Mouse (Mus musculus) embryo, embryonic 9.5 days (tissue): ENCODE data around the gene Faf1.

Source experiments
- DNase-seq: peaks from one replicate; pipeline ENCODE4 v3.0.0-alpha.2; 2017; ENCODE audit errors: extremely low spot score

The Faf1 gene

DNA sequence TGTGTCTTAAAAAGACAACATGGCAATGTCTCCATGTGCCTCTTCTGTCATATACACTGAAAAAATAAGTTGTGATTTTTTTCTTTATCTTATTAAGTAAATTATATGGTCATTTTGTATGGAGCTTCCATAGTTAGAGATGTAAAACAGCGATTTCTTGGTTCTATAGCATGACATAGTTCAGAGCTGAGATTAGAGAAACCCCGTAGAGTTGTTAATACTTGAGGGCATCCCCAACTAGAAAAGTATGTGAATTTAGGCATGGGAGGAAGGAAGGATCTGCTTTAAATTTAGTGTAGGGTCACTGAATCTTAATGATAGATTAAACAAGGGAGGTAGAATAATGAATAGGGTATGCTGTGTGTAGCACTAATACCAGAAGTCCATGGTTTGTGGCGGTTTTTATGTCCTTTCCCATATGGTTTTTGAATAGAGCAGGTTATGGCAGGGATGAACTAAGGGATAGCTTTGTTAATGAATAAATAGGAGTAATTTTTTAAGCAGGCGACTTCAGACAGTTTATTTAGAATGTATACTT lies 106.3 kb downstream of the Faf1 start:
- DNase-seq, result no peak

- no peak for DNase-seq
Measured at GRCm38 (mm10) chr4:109789347-109790001, 113.1 kb downstream of the Faf1 start.

DNA sequence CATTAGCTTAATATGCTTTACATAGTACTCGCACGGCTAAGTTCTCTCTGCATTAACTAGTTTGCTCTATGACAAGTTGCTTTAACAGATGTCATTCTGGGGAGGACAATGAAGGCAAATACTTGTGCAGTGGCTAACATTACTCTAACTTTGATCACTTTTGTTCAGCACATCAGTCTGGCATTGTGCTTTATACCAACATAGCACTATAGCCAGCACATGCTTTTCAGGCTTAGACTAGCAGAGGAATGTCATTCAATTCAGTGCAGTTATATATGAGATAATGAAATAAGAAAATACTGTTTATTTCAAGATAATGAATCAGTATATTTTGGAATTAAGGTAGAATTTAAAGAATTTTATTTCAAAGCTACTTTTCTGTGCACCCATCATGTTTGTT lies 115.9 kb downstream of the Faf1 start:
- no peak for DNase-seq

- DNase-seq, result no peak
Measured at GRCm38 (mm10) chr4:109793072-109793471, 116.7 kb downstream of the Faf1 start.

DNA sequence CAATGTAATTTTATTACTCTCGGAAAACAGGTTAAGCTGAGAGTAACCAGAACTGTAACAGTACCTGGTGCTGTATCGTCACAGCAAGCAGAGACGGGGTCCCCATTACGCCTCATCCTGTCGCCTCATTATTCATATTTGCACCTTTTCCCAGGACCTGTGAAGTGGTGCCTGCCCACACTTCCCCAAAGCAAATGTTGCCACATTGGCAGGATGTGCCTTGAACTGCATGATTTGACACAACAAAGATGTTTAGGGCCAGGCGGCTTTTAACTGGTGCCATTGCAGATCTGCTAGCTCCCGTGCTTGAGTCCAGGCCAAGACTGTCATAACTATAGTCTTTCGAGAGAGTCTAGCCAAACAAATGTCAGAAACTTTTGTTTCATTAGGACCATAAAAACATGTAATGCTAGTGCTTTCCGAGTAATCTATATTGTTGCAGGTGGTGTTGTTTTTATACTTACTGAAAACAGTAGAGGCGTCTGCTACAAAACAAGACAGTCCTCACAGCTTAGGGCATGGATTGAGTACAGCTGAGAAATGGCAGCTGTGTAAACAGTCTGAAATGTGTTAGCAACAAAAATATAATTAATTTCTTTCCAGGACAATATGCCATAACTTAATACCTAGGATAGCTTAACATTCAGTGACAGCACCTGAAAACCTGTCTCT lies 121.3 kb downstream of the Faf1 start:
- DNase-seq, result no peak

- DNase-seq, result no peak
Measured at GRCm38 (mm10) chr4:109806408-109806807, 130.0 kb downstream of the Faf1 start.

GRCm38 (mm10) chr4:109815161-109815560 lies 138.8 kb downstream of the Faf1 start:
- DNase-seq, result no peak

DNA sequence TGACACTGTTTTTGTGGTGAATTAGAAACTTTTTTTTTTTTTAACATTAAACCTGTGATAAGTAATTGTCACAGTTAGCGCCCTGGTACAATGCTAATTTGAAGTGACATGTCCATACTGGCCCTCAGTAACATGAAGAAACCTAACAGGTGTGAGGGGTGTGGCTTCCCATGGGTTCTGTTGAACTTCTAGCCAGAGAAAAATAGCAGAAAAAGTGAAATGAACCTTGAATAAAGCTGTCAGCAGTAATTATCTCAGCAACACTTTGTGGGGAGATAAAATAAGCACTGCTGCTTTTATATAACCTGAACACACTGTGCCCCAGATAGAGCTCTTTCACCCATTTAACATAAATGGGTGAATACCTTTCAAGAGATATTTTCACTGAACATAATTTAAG lies 139.2 kb downstream of the Faf1 start:
- DNase-seq, result no peak

DNA sequence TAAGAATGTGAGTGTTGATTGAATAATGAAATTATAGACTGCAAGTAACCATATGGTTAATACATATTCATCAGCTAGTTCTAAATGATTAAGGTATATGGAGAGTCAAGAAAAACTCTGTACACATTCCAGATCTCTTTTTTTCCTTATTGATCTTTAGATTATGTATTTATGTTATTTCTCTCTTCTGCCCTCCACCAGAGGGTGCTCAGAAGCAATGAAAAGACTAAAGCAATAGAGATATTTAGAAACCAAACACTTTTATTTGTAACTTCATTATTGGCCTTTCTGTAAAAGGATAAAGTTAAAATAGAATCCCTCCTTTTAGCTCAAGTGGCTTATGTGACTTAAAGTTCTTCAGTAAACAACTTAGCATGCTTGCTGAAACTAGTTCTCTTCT lies 143.1 kb downstream of the Faf1 start:
- DNase-seq, result no peak

DNA sequence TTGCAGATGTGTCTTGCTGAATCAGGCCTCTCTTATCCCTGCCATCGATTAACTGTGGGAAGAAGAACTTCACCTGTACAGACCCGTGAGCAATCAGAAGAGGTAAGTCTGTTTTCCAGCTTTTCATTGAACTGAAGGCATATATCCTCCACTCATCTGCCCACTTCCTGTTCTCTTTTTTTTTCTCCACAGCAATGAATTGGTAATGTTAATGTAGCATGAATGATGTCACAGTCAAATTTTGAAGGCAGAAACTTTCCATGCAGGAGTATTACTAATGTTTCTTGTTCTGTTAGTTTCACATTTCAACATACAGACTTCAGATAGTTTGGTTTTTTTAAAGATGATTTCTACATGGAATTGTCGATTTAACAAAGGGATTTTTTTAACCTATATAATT lies 153.4 kb downstream of the Faf1 start:
- DNase-seq, result no peak

GRCm38 (mm10) chr4:109857851-109858250 lies 181.5 kb downstream of the Faf1 start:
- DNase-seq, result no peak

DNA sequence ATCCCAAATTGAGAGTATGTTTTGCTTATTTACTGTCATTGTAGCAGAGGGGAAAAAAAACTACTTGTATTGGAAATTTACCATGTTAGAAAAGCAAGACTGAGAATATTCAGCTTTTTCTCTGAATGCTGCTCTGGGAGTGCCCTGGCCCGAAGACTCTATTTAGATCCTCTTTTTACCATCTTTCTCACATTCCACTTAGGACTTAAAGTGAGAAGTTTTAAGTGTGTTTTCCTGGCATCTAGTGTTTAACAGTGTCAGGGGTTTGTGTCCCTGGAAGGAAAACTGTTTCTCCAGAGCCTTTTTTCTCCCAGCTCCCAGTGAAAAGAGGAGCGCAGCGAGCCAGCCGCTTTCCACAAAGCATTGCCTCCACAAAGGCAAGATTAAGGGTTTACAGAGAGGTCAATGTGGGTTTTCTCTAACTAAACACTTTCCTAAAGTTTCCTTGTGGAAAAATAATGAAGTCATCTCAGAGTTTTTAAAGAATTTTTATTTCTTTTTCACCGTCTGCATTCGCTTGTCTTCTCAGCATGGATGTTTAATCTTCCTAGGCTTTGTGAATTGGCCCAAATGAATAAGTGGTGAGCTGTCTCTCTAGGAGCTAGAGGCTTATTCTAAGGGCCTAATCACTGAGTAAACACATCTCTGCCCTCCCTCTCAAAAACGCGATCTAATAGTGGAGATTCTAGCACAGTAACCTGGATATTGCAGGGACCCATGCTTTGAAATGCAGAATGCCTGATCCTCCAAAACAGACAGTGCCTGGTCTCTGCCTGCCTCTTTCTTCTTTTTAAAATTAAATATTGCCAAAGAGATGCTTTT lies 182.4 kb downstream of the Faf1 start:
- peak; percentile 16 for DNase-seq

DNA sequence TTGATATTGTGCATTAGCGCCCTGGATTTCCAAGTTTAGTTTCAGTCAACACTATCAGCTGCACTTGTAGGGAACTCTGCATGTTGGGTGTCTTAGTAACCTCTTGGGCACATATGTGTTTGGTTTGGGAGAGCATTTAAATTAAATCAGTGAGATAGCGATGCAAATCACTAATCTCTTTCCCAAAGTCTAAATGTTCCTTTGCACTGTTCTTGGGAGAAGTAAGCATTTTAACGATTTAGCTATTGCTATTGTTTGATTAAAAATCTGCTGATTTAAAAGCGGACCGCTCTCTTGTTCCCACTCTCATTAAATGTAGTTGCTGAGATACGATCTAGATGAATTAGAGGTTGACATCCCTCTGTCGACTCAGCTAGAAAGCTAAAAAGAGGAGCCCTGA lies 183.0 kb downstream of the Faf1 start:
- peak; percentile 16 for DNase-seq

DNA sequence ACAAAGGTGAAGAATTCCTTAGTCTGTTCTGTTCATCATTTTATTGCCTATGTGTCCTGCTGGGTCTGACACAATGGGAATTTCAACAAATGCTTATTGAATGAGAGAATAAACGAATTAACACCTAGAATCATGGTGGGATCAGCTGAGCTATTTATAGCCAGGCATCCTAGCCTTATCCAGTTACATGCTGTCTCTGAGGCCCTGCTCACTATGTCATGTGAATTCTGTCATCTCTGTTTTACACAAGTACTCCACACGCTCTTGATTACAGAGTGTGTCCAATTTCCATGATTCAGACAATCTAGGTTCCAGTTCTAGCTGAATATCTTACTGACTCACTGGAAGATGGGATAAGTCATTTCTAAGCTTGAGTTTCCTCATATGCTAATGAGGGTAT lies 183.9 kb downstream of the Faf1 start:
- no peak for DNase-seq

- no peak for DNase-seq
Measured at GRCm38 (mm10) chr4:109862271-109862670, 185.9 kb downstream of the Faf1 start.

- DNase-seq, result no peak
Measured at GRCm38 (mm10) chr4:109863021-109863420, 186.6 kb downstream of the Faf1 start.

DNA sequence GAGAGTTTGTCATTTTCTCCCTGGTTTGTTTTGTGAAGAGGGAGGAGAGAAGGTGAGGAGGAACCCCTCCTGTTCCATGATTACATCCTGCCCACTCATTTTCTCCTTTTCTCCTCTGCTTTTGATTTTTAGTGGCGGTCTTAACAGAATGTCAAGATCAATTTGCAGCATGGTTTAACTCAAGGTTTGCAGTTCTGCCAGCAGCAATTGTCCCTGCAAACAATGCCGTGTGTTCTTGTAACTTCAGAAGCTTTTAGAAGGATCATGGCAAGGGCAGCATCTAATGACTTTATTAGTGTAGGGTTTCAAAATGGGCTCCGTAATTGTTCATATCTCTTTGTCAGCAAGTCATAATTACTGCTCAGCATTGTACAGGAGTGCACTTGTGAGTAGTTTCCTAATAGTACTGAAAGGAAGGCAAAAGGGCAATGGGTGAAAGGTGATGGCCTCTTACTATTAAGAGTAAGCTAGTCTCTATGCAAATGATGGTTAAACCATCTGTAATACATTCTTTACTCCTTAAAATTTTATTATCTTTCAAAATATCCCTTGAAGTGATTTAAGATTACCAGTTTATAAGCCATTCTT lies 192.6 kb downstream of the Faf1 start:
- DNase-seq, result no peak

DNA sequence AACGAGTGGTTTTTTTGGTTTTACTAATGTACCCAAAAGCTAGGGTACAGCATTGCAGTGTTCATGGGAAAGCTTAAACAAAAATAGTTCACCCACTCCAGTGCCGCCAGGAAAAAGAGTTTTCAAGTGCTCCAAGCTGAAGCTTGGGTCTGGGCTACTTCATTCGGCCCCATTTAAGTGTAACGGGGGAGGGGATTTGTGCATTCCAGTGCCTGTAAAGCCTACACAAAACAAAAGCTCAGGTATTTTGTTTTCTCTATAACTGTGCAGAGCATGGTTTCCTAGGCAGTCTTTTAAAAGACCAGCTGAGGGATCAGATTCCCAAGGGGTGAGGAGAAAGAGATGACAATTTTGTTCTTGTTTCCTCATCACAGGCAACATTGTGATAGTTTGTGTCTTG lies 207.9 kb downstream of the Faf1 start:
- peak; percentile 37 for DNase-seq

DNA sequence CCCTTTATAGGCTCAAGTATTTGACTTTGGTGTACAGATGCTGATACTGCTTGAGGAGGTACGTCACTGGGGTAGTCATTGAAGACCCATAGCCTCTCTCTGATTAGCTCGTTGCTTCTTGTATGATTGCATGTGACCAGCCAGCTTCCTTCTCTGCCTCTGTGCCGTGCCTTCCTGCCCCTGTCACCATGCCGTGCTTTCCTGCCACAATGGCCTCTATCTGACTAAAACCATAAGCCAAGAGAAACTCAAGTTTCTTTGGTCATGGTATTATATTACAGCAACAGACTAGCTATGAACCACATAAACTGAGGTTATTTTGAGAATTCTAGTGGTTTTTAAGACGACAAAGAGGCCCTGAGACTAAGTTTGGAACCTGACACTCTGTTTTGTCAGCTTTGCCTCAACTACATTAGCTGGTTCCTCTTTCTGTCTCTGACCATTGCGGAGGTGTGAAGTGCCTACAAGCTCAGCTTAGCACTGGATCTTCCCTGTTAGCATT lies 211.5 kb downstream of the Faf1 start:
- DNase-seq, result no peak

GRCm38 (mm10) chr4:109897810-109898566 lies 221.6 kb downstream of the Faf1 start:
- DNase-seq, result no peak

GRCm38 (mm10) chr4:109901076-109901475 lies 224.7 kb downstream of the Faf1 start:
- DNase-seq, result no peak
